Mouse (Mus musculus): ENCODE data around the gene Gm15093. TPM values are rescaled to one million over a fixed set of nuclear protein-coding genes. Genes with fewer than 3 reads are reported as not detected.
"Not testable (repeated sequence)": the region's sequence is repeated elsewhere in the genome, so short reads cannot be mapped to it uniquely, and the experiment has no call there.

Gene Gm15093
- total RNA-seq (2021) = not detected
- long read RNA-seq, experiment 1 = 0 reads
- long read RNA-seq, experiment 2 = 0 reads

- intact Hi-C loops (cut with DNase I); DNase-seq: not testable (repeated sequence)
Observed at GRCm38 (mm10) chrX:149272077-149272476, at the start of gene Gm15093. Gene Gm15093, plus strand, starts transcription at chrX:149272377.

Other genes with a start within 250 kb of the Gm15093 start
- gene Ott, start 198.1 kb upstream of the Gm15093 start, total RNA-seq (2021) = not detected
- not detected for gene Gm15085, start 175.2 kb downstream of the Gm15093 start, total RNA-seq (2021)